Mouse (Mus musculus) cerebellum, adult 2 months (tissue): ENCODE results near the gene A930018P22Rik. TPM values are rescaled to one million over a fixed set of nuclear protein-coding genes. Genes with fewer than 3 reads are reported as not detected.
A peak's percentile ranks its signal among the peaks of the same experiment; 100 is the strongest.
"Not testable (repeated sequence)": the region's sequence is repeated elsewhere in the genome, so short reads cannot be mapped to it uniquely, and the experiment has no call there.

Experiments
- DNase-seq, 2 experiments: peaks; one replicate each; pipeline ENCODE4 v3.0.0; 2021
- H3K27ac ChIP-seq: fragments of 200-500 bp; 2 replicates; pipeline ENCODE4 v1.5.1; 2012; ENCODE audit warnings: low read length, control low read depth, inconsistent platforms; ENCODE audit not compliant: insufficient read depth
- H3K27me3 ChIP-seq: fragments of 200-500 bp; 2 replicates; pipeline ENCODE4 v1.6.1; 2012; ENCODE audit warnings: inconsistent platforms, mild to moderate bottlenecking, low read length, moderate library complexity; ENCODE audit not compliant: control insufficient read depth, insufficient read depth
- H3K4me1 ChIP-seq: fragments of 200-500 bp; 2 replicates; pipeline ENCODE4 v1.6.1; 2011; ENCODE audit warnings: low read length; ENCODE audit not compliant: control insufficient read depth, insufficient read depth
- H3K4me3 ChIP-seq: fragments of 200-500 bp; replicated peaks from 2 replicates; pipeline ENCODE3; 2011; ENCODE audit warnings: mild to moderate bottlenecking, low read depth, low read length, control low read depth; ENCODE audit not compliant: insufficient read depth
- CTCF ChIP-seq: fragments of 200-500 bp; IDR thresholded peaks from 2 replicates; pipeline ENCODE4 v1.5.1; 2011; ENCODE audit warnings: low read depth, mild to moderate bottlenecking, control low read depth, low read length, moderate library complexity, borderline replicate concordance; ENCODE audit not compliant: insufficient read depth
- POLR2A ChIP-seq: fragments of 200-500 bp; IDR thresholded peaks from 2 replicates; pipeline ENCODE4 v1.6.1; 2011; ENCODE audit warnings: low read length, control low read depth, borderline replicate concordance; ENCODE audit not compliant: insufficient read depth
- WGBS: fragments of 180-500 bp; shearing (Covaris S2); methylation state at CpG from one replicate; pipeline ENCODE4 v1.1.7; 2018; 5-methylcytosine and 5-hydroxymethylcytosine counted together
- polyA plus RNA-seq: library from polyadenylated mRNA; depleted of rRNA; stranded (reverse); fragments of >200 nt; gene quantifications from 2 replicates; pipeline ENCODE4 v1.2.3, GENCODE M21; 2012

Gene A930018P22Rik
- polyA plus RNA-seq, 1 experiment = 0.18 TPM

- WGBS = 68% methylated on average over 10 of the region's 10 CpGs
- no peaks in the 10 kb centered on the region for H3K27me3 ChIP-seq
- DNase-seq = no peak
- peak overlapping the region; percentile 48 for H3K4me3 ChIP-seq
- TF ChIP-seq CTCF (no peak), POLR2A (no peak)
- no peak overlapping the region for H3K27ac ChIP-seq
- H3K4me1 ChIP-seq = no peaks in the 10 kb centered on the region
Observed at GRCm38 (mm10) chr2:104096256-104096655, 26.3 kb upstream of the A930018P22Rik start.

- not testable (repeated sequence) for H3K4me1 ChIP-seq, H3K4me3 ChIP-seq, H3K27ac ChIP-seq, H3K27me3 ChIP-seq, DNase-seq
- 97% methylated on average over 1 of the region's 1 CpGs for WGBS
Observed at GRCm38 (mm10) chr2:104096796-104097195, 25.8 kb upstream of the A930018P22Rik start.

GRCm38 (mm10) chr2:104097396-104097795 is 25.2 kb upstream of the A930018P22Rik start:
- WGBS = 91% methylated on average over 4 of the region's 4 CpGs
- H3K27me3 ChIP-seq, H3K27ac ChIP-seq, H3K4me1 ChIP-seq, H3K4me3 ChIP-seq, DNase-seq: not testable (repeated sequence)

GRCm38 (mm10) chr2:104098529-104099230 is 23.9 kb upstream of the A930018P22Rik start:
- no peak overlapping the region for H3K27ac ChIP-seq
- H3K4me1 ChIP-seq = no peaks in the 10 kb centered on the region
- TF ChIP-seq CTCF (no peak), POLR2A (no peak)
- no peak overlapping the region for H3K4me3 ChIP-seq
- no peak for DNase-seq
- WGBS = 54% methylated on average over 3 of the region's 3 CpGs
- no peaks in the 10 kb centered on the region for H3K27me3 ChIP-seq

- no peak for DNase-seq
- WGBS = 99% methylated on average over 2 of the region's 2 CpGs
- Histone ChIP-seq H3K4me1 (no peaks in the 10 kb centered on the region), H3K27ac (no peak overlapping the region), H3K27me3 (no peaks in the 10 kb centered on the region), H3K4me3 (no peak overlapping the region)
- no peak for TF ChIP-seq CTCF
- TF ChIP-seq POLR2A = no peak
Observed at GRCm38 (mm10) chr2:104099231-104099585, 23.4 kb upstream of the A930018P22Rik start.

DNA sequence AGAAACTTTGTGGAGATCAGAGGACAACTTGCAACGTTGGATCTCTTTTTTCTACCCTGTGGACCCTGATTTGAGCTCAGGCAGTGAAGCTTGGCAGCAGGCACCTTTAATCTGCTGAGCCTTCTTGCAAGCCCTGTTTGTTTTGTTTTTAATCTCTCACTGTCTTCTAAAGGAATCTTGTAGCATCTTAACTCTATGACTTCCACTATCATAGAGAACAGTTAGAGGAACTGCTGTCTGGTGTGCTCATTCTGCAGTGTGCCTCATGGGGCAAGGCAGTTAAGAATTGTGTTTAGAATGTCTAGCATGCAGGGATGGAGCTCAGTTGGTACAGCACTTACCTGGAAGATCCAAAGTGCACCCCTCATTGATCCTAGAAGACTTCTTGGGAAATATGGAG is 22.6 kb upstream of the A930018P22Rik start:
- DNase-seq = no peak
- no peaks in the 10 kb centered on the region for H3K4me1 ChIP-seq
- no peaks in the 10 kb centered on the region for H3K27me3 ChIP-seq
- 66% methylated on average over 1 of the region's 1 CpGs for WGBS
- H3K4me3 ChIP-seq = no peak overlapping the region
- H3K27ac ChIP-seq = no peak overlapping the region
- TF ChIP-seq CTCF (no peak), POLR2A (no peak)

DNA sequence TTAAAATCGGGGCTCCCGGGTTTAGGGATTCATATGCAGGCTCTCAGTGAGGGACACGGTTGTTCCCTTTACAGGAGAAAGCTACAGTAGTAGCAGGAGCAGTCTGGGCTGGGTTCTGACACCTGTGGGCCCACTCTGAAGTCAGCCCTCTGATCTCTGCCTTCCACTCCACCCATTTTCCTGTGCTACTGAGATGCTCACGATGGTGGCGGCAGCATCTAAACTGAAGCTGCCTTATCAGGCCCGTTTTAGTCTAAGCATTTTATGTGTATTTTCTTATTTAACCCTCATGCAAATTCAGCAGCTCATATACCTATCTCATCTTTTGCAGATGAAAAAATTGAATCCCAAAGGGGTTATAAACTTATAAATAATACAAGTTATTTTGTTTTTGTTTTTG is 17.8 kb upstream of the A930018P22Rik start:
- 88% methylated on average over 6 of the region's 6 CpGs for WGBS
- TF ChIP-seq POLR2A = no peak
- no peak for TF ChIP-seq CTCF

DNA sequence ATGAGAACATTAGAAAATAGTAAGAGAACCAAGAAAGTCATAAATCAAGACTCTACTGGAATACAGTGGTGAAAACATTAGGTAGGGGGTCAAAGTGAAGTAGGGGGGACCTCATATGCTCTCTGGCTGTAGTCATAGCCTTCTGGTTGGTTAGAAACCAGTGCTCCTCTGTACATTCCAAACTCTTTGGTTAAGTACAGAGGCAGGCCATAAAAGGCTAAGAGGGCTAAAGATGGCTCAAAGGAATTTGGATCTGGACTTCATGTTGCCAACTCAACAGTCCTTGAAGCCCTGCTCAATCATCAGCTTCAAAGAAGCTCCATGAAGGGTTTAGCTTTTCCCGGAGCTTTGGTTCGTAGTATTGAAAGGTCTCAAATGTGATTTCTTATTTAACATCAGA is 13.5 kb upstream of the A930018P22Rik start:
- WGBS = 98% methylated on average over 2 of the region's 2 CpGs
- H3K27ac ChIP-seq = not testable (repeated sequence)

More for the DNA sequence above, 17.8 kb upstream of the A930018P22Rik start:
- Histone ChIP-seq H3K27me3 (no peaks in the 10 kb centered on the region), H3K4me3 (no peak overlapping the region), H3K4me1 (no peaks in the 10 kb centered on the region), H3K27ac (no peak overlapping the region)
- DNase-seq = no peak

DNA sequence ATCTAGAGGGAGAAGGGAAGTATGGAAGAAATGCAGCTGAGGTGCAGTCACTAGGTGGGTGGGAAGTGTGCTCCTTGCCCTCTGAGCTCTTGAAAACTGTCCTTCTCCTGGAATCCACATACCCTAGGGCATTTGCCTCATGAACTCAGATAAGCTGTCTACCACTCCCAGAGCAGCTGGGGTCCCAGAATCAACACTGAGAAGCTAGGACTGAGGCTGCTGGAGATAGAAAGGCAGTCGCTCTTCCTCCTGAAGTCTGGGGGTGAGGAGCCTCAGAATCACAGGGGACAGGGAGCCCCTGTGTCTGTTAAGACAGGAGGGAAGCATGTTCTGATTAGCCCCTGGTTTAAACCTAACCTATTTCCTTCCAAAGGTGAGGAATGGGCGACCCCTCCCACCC is 13.0 kb upstream of the A930018P22Rik start:
- H3K27me3 ChIP-seq = no peaks in the 10 kb centered on the region
- WGBS = 82% methylated on average over 2 of the region's 2 CpGs
- no peak for DNase-seq

More for the DNA sequence above, 13.5 kb upstream of the A930018P22Rik start:
- not testable (repeated sequence) for DNase-seq, H3K4me1 ChIP-seq, H3K4me3 ChIP-seq, H3K27me3 ChIP-seq

More for the DNA sequence above, 13.0 kb upstream of the A930018P22Rik start:
- H3K4me3 ChIP-seq = no peak overlapping the region
- no peak for TF ChIP-seq POLR2A
- no peak for TF ChIP-seq CTCF
- no peak overlapping the region for H3K27ac ChIP-seq
- no peaks in the 10 kb centered on the region for H3K4me1 ChIP-seq
